22 mouse cellular contexts compared by ENCODE assay signal in the genomic region with DNA sequence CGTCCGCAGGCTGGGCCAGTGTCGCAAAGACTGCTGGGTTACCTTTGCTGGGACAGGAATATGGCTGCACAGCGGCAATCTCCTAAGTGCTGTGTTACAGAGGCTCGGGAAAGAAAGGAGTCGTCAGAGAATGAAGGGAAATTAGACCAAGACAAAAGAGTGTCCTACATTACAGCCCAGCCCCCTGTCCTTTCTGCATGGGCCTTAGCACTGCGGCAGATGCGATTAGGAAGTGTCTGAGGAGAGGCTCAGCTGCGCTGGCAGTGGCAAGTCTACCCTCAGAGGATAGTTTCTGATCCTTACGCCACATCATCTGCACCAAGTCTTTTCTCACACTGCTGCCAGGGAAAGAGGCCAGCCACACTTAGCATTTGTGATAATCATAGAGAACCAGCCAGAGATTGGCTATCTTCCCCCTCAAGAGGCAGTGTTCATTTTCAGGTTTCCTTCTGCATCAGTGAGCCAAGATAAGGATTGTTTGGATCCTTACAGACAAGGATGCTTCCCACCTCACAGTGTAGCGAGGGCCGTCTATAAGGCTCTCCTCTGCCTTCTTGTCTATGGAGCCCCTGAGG. TPM values are rescaled to one million over a fixed set of nuclear protein-coding genes. Genes with fewer than 3 reads are reported as not detected.
DNase-seq lines count a peak whose midpoint lies in the region; ATAC-seq and TF ChIP-seq lines count a peak whose summit lies in the region.
"Had no signal": no experiment of that assay in that cellular context is flagged by ENCODE, and none has a peak within 500 bp of the region (broad histone marks: within the 10 kb centered on the region; RNA-seq: fewer than 3 reads in every experiment).

No protein-coding gene starts in this region.

- ATAC-seq in heart, embryonic 16.5 days (replicated peaks; ENCODE audit: extremely low read depth, insufficient read depth, low FRiP score), result no peak
- no peak for ATAC-seq in midbrain, embryonic 11.5 days (ENCODE audit: low FRiP score)
- peak; percentile 49 for ATAC-seq in forebrain, embryonic 16.5 days
- no peak for ATAC-seq in intestine, postnatal 0 days
- no peak for ATAC-seq in megakaryocyte, adult 5-6 weeks (ENCODE audit: poor library complexity, severe bottlenecking)
- ATAC-seq: activated CD4-positive, CD25-positive, alpha-beta regulatory T cell, adult 4 months had no signal

- H3K27me3 ChIP-seq in heart, embryonic 16.5 days (ENCODE audit: control insufficient read depth, insufficient read depth, low read length), result no peaks in the 10 kb centered on the region
- H3K27me3 ChIP-seq in midbrain, embryonic 10.5 days (ENCODE audit: low read depth, poor library complexity, severe bottlenecking), result no peaks in the 10 kb centered on the region
- no peaks in the 10 kb centered on the region for H3K27me3 ChIP-seq in midbrain, embryonic 11.5 days (ENCODE audit: control insufficient read depth, insufficient read depth, low read length)
- H3K27me3 ChIP-seq in forebrain, embryonic 16.5 days (replicated peaks; ENCODE audit: control insufficient read depth, insufficient read depth, low read length), result no peaks in the 10 kb centered on the region
- no peaks in the 10 kb centered on the region for H3K27me3 ChIP-seq in intestine, postnatal 0 days (replicated peaks; ENCODE audit: control insufficient read depth, insufficient read depth, low read length)
- H3K27me3 ChIP-seq: heart, embryonic 15.5 days had no signal

- H3K4me2 ChIP-seq in heart, embryonic 16.5 days (ENCODE audit: low read depth, low read length), result no peak overlapping the region
- H3K4me2 ChIP-seq in midbrain, embryonic 11.5 days, result no peak overlapping the region
- no peak overlapping the region for H3K4me2 ChIP-seq in forebrain, embryonic 16.5 days (ENCODE audit: low read length)
- peak overlapping the region; percentile 53 for H3K4me2 ChIP-seq in intestine, postnatal 0 days (replicated peaks; ENCODE audit: low read depth)
- H3K4me2 ChIP-seq: heart, embryonic 15.5 days had no signal

- no peak for TF ChIP-seq CTCF in intestine, postnatal 0 days (IDR thresholded peaks at IDR 0.05; ENCODE audit: low read depth)

- H3K4me3 ChIP-seq in heart, embryonic 16.5 days (ENCODE audit: low read length), result no peak overlapping the region
- no peak overlapping the region for H3K4me3 ChIP-seq in midbrain, embryonic 10.5 days
- H3K4me3 ChIP-seq in midbrain, embryonic 11.5 days (ENCODE audit: low read depth, low read length), result no peak overlapping the region
- H3K4me3 ChIP-seq in forebrain, embryonic 16.5 days (replicated peaks; ENCODE audit: low read length), result no peak overlapping the region
- no peak overlapping the region for H3K4me3 ChIP-seq in intestine, postnatal 0 days (ENCODE audit: low read depth, low read length)
- H3K4me3 ChIP-seq: heart, embryonic 15.5 days had no signal

- 0 out of 2 replicates have a peak overlapping the region, but pooled peaks have one; percentile 19 for H3K9ac ChIP-seq in heart, embryonic 16.5 days (ENCODE audit: low read length)
- H3K9ac ChIP-seq in midbrain, embryonic 11.5 days (ENCODE audit: low read length), result no peak overlapping the region
- H3K9ac ChIP-seq in forebrain, embryonic 16.5 days (replicated peaks; ENCODE audit: low read depth, low read length), result no peak overlapping the region
- H3K9ac ChIP-seq in intestine, postnatal 0 days (ENCODE audit: low read depth, low read length), result no peak overlapping the region
- H3K9ac ChIP-seq: heart, embryonic 15.5 days had no signal

- H3K36me3 ChIP-seq in heart, embryonic 16.5 days (ENCODE audit: control insufficient read depth, insufficient read depth), result peaks cover 16% of the 10 kb centered on the region
- H3K36me3 ChIP-seq in midbrain, embryonic 10.5 days, result no peaks in the 10 kb centered on the region
- no peaks in the 10 kb centered on the region for H3K36me3 ChIP-seq in midbrain, embryonic 11.5 days (ENCODE audit: control insufficient read depth, insufficient read depth, low read length)
- H3K36me3 ChIP-seq in forebrain, embryonic 16.5 days (ENCODE audit: control insufficient read depth, insufficient read depth), result no peaks in the 10 kb centered on the region; the same call in none of the 2 replicates
- H3K36me3 ChIP-seq in intestine, postnatal 0 days (ENCODE audit: control insufficient read depth, insufficient read depth), result no peaks in the 10 kb centered on the region; the same call in 1 of the 2 replicates

- WGBS in heart, embryonic 16.5 days, result 55% methylated on average over 12 of the region's 12 CpGs
- WGBS in midbrain, embryonic 10.5 days, result 73% methylated on average over 12 of the region's 12 CpGs
- 63% methylated on average over 12 of the region's 12 CpGs for WGBS in midbrain, embryonic 11.5 days
- 41% methylated on average over 12 of the region's 12 CpGs for WGBS in forebrain, embryonic 16.5 days
- 79% methylated on average over 12 of the region's 12 CpGs for WGBS in intestine, postnatal 0 days

- H3K9me3 ChIP-seq in heart, embryonic 16.5 days (replicated peaks; ENCODE audit: control insufficient read depth, low read length), result no peaks in the 10 kb centered on the region
- H3K9me3 ChIP-seq in midbrain, embryonic 10.5 days (replicated peaks), result no peaks in the 10 kb centered on the region
- no peaks in the 10 kb centered on the region for H3K9me3 ChIP-seq in midbrain, embryonic 11.5 days (ENCODE audit: control insufficient read depth, low read length)
- no peaks in the 10 kb centered on the region for H3K9me3 ChIP-seq in forebrain, embryonic 16.5 days (ENCODE audit: control insufficient read depth, low read length)
- H3K9me3 ChIP-seq in intestine, postnatal 0 days (ENCODE audit: control insufficient read depth), result no peaks in the 10 kb centered on the region
- H3K9me3 ChIP-seq: heart, embryonic 15.5 days had no signal

- no peak overlapping the region for H3K27ac ChIP-seq in heart, embryonic 16.5 days (ENCODE audit: low read length)
- 0 out of 2 replicates have a peak overlapping the region, but pooled peaks have one; percentile 13 for H3K27ac ChIP-seq in midbrain, embryonic 10.5 days (replicated peaks)
- H3K27ac ChIP-seq in midbrain, embryonic 11.5 days (ENCODE audit: low read depth, low read length), result no peak overlapping the region
- no peak overlapping the region for H3K27ac ChIP-seq in forebrain, embryonic 16.5 days (ENCODE audit: low read length)
- no peak overlapping the region for H3K27ac ChIP-seq in intestine, postnatal 0 days (ENCODE audit: low read depth, low read length)
- H3K27ac ChIP-seq: heart, embryonic 15.5 days; stomach, postnatal 0 days had no signal

- DNase-seq in heart, postnatal 4 days, result no peak
- no peak for DNase-seq in midbrain, embryonic 10.5 days (ENCODE audit: low spot score)
- no peak for DNase-seq in midbrain, embryonic 11.5 days (ENCODE audit: low spot score, missing footprints)
- no peak for DNase-seq in urinary bladder, postnatal 25 days (ENCODE audit: low spot score)
- DNase-seq: cerebellum, adult 2 months; gastrocnemius, postnatal 14 days; kidney, adult 11 months; kidney, postnatal 4 days; spleen, adult 18-20 months; thymus, postnatal 4 days had no signal

- no peaks in the 10 kb centered on the region for H3K4me1 ChIP-seq in heart, embryonic 16.5 days (ENCODE audit: control insufficient read depth, insufficient read depth, low read length)
- peaks cover 11% of the 10 kb centered on the region for H3K4me1 ChIP-seq in midbrain, embryonic 10.5 days
- no peaks in the 10 kb centered on the region for H3K4me1 ChIP-seq in midbrain, embryonic 11.5 days (ENCODE audit: control insufficient read depth, insufficient read depth, low read length)
- peaks cover 5% of the 10 kb centered on the region for H3K4me1 ChIP-seq in forebrain, embryonic 16.5 days (replicated peaks; ENCODE audit: control insufficient read depth, insufficient read depth, low read length)
- no peaks in the 10 kb centered on the region for H3K4me1 ChIP-seq in intestine, postnatal 0 days (replicated peaks; ENCODE audit: control insufficient read depth, insufficient read depth, low read length)

RNA-seq across cellular contexts. Expression of a gene that starts 17.0 kb away (rescaled TPM):
- polyA plus RNA-seq in heart, embryonic 16.5 days (2015; fragmentation: Nextera tagmentation; extraction: Ambion mirVana), result not detected in 2 replicates
- total RNA-seq in heart, postnatal 4 days (2021), result not detected
- polyA plus RNA-seq in midbrain, embryonic 10.5 days (2016; fragmentation: Nextera tagmentation; extraction: Ambion mirVana), result not detected in 2 replicates
- polyA plus RNA-seq in midbrain, embryonic 11.5 days (2014; fragmentation: Nextera tagmentation; extraction: Ambion mirVana), result not detected in 2 replicates
- not detected in 2 replicates for polyA plus RNA-seq in forebrain, embryonic 16.5 days (2015; fragmentation: Nextera tagmentation; extraction: Ambion mirVana)
- polyA plus RNA-seq in intestine, postnatal 0 days (2015; fragmentation: Nextera tagmentation; extraction: Ambion mirVana), result not detected in 2 replicates
- not detected in 2 replicates for total RNA-seq in megakaryocyte, adult 5-6 weeks (2015)
- not detected in 2 replicates for total RNA-seq in megakaryocyte, adult 5-6 weeks (2017)
- total RNA-seq: gastrocnemius, postnatal 14 days; left cerebral cortex, adult 8-10 months; liver, adult 2 months; megakaryocyte-erythroid progenitor cell, adult 5-6 weeks had no signal
- polyA plus RNA-seq: activated CD4-positive, CD25-positive, alpha-beta regulatory T cell, adult 4 months; cerebellum, adult 2 months; embryonic facial prominence, embryonic 11.5 days; heart, embryonic 15.5 days; liver, adult 2 months; lung, embryonic 16.5 days; stomach, postnatal 0 days had no signal

RNA-seq across cellular contexts. Expression of a gene that starts 33.5 kb away (rescaled TPM):
- 15.4 and 15.5 TPM in 2 replicates for polyA plus RNA-seq in heart, embryonic 16.5 days (2015; fragmentation: Nextera tagmentation; extraction: Ambion mirVana)
- 10 to 100 TPM; 17.0 to 18.5 TPM for total RNA-seq in heart, postnatal 4 days (2021)
- 7.0 and 8.4 TPM in 2 replicates for polyA plus RNA-seq in midbrain, embryonic 10.5 days (2016; fragmentation: Nextera tagmentation; extraction: Ambion mirVana)
- polyA plus RNA-seq in midbrain, embryonic 11.5 days (2014; fragmentation: Nextera tagmentation; extraction: Ambion mirVana), result 6.4 and 6.9 TPM in 2 replicates
- polyA plus RNA-seq in forebrain, embryonic 16.5 days (2015; fragmentation: Nextera tagmentation; extraction: Ambion mirVana), result 11.0 and 13.3 TPM in 2 replicates
- polyA plus RNA-seq in intestine, postnatal 0 days (2015; fragmentation: Nextera tagmentation; extraction: Ambion mirVana), result 3.1 and 4.1 TPM in 2 replicates
- total RNA-seq in megakaryocyte, adult 5-6 weeks (2015), result 10.8 and 12.3 TPM in 2 replicates
- total RNA-seq in megakaryocyte, adult 5-6 weeks (2017), result 6.9 and 11.0 TPM in 2 replicates
